In the genomic region with DNA sequence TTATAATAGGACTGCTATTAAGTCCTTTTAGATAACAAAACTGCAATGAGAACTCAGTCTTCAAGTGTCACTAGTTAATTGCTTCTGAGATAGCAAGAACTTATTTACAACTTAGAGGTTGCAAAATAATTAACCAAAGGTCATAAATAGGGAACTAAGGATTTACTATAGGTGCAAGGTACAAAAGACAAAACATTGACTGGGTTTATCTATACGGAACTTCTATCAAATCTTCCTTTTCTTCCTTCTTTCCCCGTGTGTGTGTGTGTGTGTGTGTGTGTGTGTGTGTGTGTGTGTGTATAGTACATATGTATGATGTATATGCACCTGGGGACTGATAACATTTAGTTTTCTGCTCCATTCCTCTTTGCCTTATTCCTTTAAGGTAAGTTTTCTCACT, we compare ENCODE assay signal across 28 mouse cellular contexts.
"Had no signal": no experiment of that assay in that cellular context is flagged by ENCODE, and none has a peak within 500 bp of the region (broad histone marks: within the 10 kb centered on the region; RNA-seq: fewer than 3 reads in every experiment).

No protein-coding gene starts in this region.

- H3K9ac ChIP-seq: embryonic facial prominence, embryonic 12.5 days; embryonic facial prominence, embryonic 13.5 days; embryonic facial prominence, embryonic 15.5 days; forebrain, embryonic 12.5 days; forebrain, embryonic 13.5 days; forebrain, embryonic 15.5 days; forebrain, postnatal 0 days had no signal

- H3K4me3 ChIP-seq: embryonic facial prominence, embryonic 10.5 days; embryonic facial prominence, embryonic 12.5 days; embryonic facial prominence, embryonic 13.5 days; embryonic facial prominence, embryonic 15.5 days; erythroblast, embryonic 14.5 days; forebrain, embryonic 10.5 days; forebrain, embryonic 12.5 days; forebrain, embryonic 13.5 days; forebrain, embryonic 15.5 days; gastrocnemius, adult 2 months; heart, adult 2 months had no signal

- DNase-seq: cerebellum, adult 2 months; cerebellum, adult 8-10 months; cerebellum, adult 9-10 months; cerebellum, adult 9-11 months; cerebellum, postnatal 10 days; cerebellum, postnatal 14 days; cerebellum, postnatal 25 days; cerebellum, postnatal 36 days; embryo, embryonic 11 days; forebrain, postnatal 0 days; gastrocnemius, adult 2 months; gastrocnemius, postnatal 10 days; gastrocnemius, postnatal 14 days; gastrocnemius, postnatal 25 days; gastrocnemius, postnatal 36 days; heart, adult 11 months; heart, adult 18-20 months; heart, adult 2 months had no signal

- H3K27ac ChIP-seq: embryonic facial prominence, embryonic 10.5 days; embryonic facial prominence, embryonic 12.5 days; embryonic facial prominence, embryonic 13.5 days; embryonic facial prominence, embryonic 15.5 days; forebrain, embryonic 10.5 days; forebrain, embryonic 12.5 days; forebrain, embryonic 13.5 days; forebrain, embryonic 15.5 days; gastrocnemius, adult 2 months; heart, adult 2 months had no signal

- H3K4me2 ChIP-seq: embryonic facial prominence, embryonic 12.5 days; embryonic facial prominence, embryonic 13.5 days; embryonic facial prominence, embryonic 15.5 days; forebrain, embryonic 12.5 days; forebrain, embryonic 13.5 days; forebrain, embryonic 15.5 days had no signal

- H3K27me3 ChIP-seq: embryonic facial prominence, embryonic 12.5 days; embryonic facial prominence, embryonic 13.5 days; embryonic facial prominence, embryonic 15.5 days; forebrain, embryonic 12.5 days; forebrain, embryonic 13.5 days; forebrain, embryonic 15.5 days had no signal

- H3K4me1 ChIP-seq: embryonic facial prominence, embryonic 10.5 days; embryonic facial prominence, embryonic 12.5 days; embryonic facial prominence, embryonic 13.5 days; embryonic facial prominence, embryonic 15.5 days; forebrain, embryonic 10.5 days; forebrain, embryonic 12.5 days; forebrain, embryonic 13.5 days; forebrain, embryonic 15.5 days had no signal

- H3K36me3 ChIP-seq: embryonic facial prominence, embryonic 10.5 days; embryonic facial prominence, embryonic 12.5 days; embryonic facial prominence, embryonic 13.5 days; embryonic facial prominence, embryonic 15.5 days; forebrain, embryonic 10.5 days; forebrain, embryonic 12.5 days; forebrain, embryonic 15.5 days had no signal

- H3K9me3 ChIP-seq: embryonic facial prominence, embryonic 10.5 days; embryonic facial prominence, embryonic 12.5 days; embryonic facial prominence, embryonic 13.5 days; embryonic facial prominence, embryonic 15.5 days; forebrain, embryonic 12.5 days; forebrain, embryonic 13.5 days; forebrain, embryonic 15.5 days had no signal

- ATAC-seq: forebrain, embryonic 13.5 days; forebrain, embryonic 14.5 days; forebrain, embryonic 15.5 days; forebrain, postnatal 0 days had no signal
